In genomic region chr4:57064830-57065229, GRCm38 (mm10) we compare ENCODE assay signal across 10 mouse cellular contexts.
DNase-seq lines count a peak whose midpoint lies in the region; ATAC-seq lines count a peak whose summit lies in the region.
"Had no signal": no experiment of that assay in that cellular context is flagged by ENCODE, and none has a peak within 500 bp of the region (broad histone marks: within the 10 kb centered on the region; RNA-seq: fewer than 3 reads in every experiment).

No protein-coding gene starts in this region.

- H3K4me3 ChIP-seq in neural tube, embryonic 14.5 days (ENCODE audit: low read depth, low read length): no peak overlapping the region
- H3K4me3 ChIP-seq: layer of hippocampus, adult 2 months had no signal

- peaks cover 5% of the 10 kb centered on the region; the same call in 1 of the 2 replicates for H3K4me1 ChIP-seq in neural tube, embryonic 14.5 days (ENCODE audit: control insufficient read depth, insufficient read depth, low read length)

- WGBS in neural tube, embryonic 14.5 days: 4% methylated on average over 2 of the region's 2 CpGs

- H3K27ac ChIP-seq in neural tube, embryonic 14.5 days (ENCODE audit: low read depth, low read length): no peak overlapping the region
- H3K27ac ChIP-seq: layer of hippocampus, adult 2 months had no signal

- ATAC-seq in neural tube, embryonic 14.5 days (ENCODE audit: low read depth): peak; percentile 47
- no peak for ATAC-seq in erythroid progenitor cell, adult 5-6 weeks (replicated peaks; ENCODE audit: low FRiP score, poor library complexity, severe bottlenecking)

- no peak overlapping the region for H3K9ac ChIP-seq in neural tube, embryonic 14.5 days (replicated peaks; ENCODE audit: low read depth, low read length)

- no peaks in the 10 kb centered on the region for H3K9me3 ChIP-seq in neural tube, embryonic 14.5 days (ENCODE audit: control insufficient read depth, low read length)

- peak; percentile 14 for DNase-seq in heart, postnatal 4 days
- no peak for DNase-seq in heart, postnatal 14 days
- DNase-seq in embryo, embryonic 10.5 days (ENCODE audit: low spot score): peak; percentile 40
- DNase-seq in liver: peak; percentile 44
- no peak for DNase-seq in layer of hippocampus, adult 8-10 months (ENCODE audit: low spot score in 2 of 2)
- DNase-seq in layer of hippocampus, postnatal 25 days (ENCODE audit: extremely low spot score in 1 of 2, low spot score in 1 of 2): no peak

- no peaks in the 10 kb centered on the region for H3K36me3 ChIP-seq in neural tube, embryonic 14.5 days (ENCODE audit: control insufficient read depth, insufficient read depth, low read length)
- H3K36me3 ChIP-seq: G1E had no signal

- H3K4me2 ChIP-seq in neural tube, embryonic 14.5 days (ENCODE audit: low read depth, low read length): no peak overlapping the region

- intact Hi-C loops in heart, postnatal 14 days (cut with DNase I): loop anchor here (1.0 to 10.0 kb wide), 3 partner anchors 78 to 240 kb away; partner anchors contain the start of genes Epb41l4b and Ptpn3

- no peaks in the 10 kb centered on the region for H3K27me3 ChIP-seq in neural tube, embryonic 14.5 days (ENCODE audit: control insufficient read depth, insufficient read depth, low read length)

Comparison
In these comparisons a context has a peak if more than half of its experiments do, and no peak if none do; other contexts are left out.
1. DNase-seq: peak in heart, postnatal 4 days (single experiment), embryo, embryonic 10.5 days (single experiment) and liver (single experiment); none in heart, postnatal 14 days (0 of 2), layer of hippocampus, adult 8-10 months (0 of 2) and layer of hippocampus, postnatal 25 days (0 of 2).